Mouse (Mus musculus) adrenal gland, postnatal 10 days (tissue): Measurements from ENCODE around the gene Nlk. TPM values are rescaled to one million over a fixed set of nuclear protein-coding genes. Genes with fewer than 3 reads are reported as not detected.
"Not testable (repeated sequence)": the region's sequence is repeated elsewhere in the genome, so short reads cannot be mapped to it uniquely, and the experiment has no call there.

ENCODE experiments used
- DNase-seq: peaks from one replicate; pipeline ENCODE4 v3.0.0; 2021; ENCODE audit warnings: mixed read lengths
- total RNA-seq, 2 experiments: library from RNA; stranded (reverse); gene quantifications; 2 replicates each; pipeline ENCODE4 v1.2.3; 2021

The Nlk gene
- total RNA-seq, 2 experiments from 2014 or later: 29.1 to 33.5 TPM

GRCm38 (mm10) chr11:78690547-78690946, 6.6 kb downstream of the Nlk start:
- no peak for DNase-seq

- no peak for DNase-seq
These were observed 16.1 kb downstream of the Nlk start for GRCm38 (mm10) chr11:78681058-78681457.

- DNase-seq: no peak
These were observed 18.4 kb downstream of the Nlk start for GRCm38 (mm10) chr11:78678761-78679160.

DNA sequence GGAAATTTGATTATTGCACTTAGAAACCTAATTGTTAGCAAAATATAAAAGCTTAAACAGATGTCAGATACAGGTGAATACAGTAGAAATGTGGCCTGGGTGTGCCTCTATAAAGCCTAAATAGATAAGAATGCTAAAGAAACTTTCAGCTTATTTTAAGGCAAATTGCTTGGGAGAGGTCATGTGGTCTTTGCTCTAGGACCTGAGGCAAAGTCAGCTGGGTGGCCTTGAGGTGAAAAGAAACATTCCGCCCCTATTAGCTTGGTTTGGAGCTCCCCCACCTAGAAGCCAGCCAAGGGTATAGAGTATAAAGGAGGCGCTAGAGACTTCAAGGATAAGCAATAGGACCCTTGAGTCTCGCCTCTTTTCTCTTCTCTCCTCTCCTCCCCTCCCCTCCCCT, 28.5 kb downstream of the Nlk start:
- DNase-seq: no peak

- DNase-seq: no peak
These were observed 32.3 kb downstream of the Nlk start for GRCm38 (mm10) chr11:78664853-78665252.

- DNase-seq: peak; percentile 16
These were observed 33.3 kb downstream of the Nlk start for GRCm38 (mm10) chr11:78663916-78664315.

DNA sequence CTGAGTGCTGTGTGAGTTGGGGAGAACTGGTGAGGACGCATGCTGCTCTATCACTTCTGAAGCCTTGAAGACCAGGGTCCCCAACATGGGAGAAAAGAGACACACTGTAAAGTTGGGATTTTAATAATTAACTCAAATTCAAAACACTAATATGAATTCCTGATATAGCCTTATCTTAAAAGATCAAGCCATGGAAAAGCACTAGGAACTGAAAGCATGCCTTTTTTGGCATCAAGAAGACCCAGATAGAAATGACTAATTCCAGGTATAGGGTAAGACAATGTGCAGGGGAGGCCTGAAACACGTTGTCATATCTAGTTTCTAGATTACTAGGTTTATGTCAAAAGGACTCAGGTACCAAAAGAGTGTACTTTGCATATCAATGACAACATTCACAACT, 48.0 kb downstream of the Nlk start:
- DNase-seq: no peak

DNA sequence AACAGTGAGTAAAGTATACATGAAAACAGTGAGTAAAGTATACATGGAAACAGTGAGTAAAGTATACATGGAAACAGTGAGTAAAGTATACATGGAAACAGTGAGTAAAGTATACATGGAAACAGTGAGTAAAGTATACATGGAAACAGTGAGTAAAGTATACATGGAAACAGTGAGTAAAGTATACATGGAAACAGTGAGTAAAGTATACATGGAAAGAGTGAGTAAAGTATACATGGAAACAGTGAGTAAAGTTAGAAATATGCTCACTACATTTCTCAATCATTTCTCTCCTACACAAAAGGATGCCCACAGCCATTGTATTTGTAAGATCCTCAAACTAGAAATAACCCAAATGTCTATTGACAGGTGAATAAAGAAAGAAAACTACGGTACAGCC, 48.8 kb downstream of the Nlk start:
- DNase-seq: not testable (repeated sequence)

- DNase-seq: peak; percentile 30
These were observed 53.4 kb downstream of the Nlk start for GRCm38 (mm10) chr11:78643746-78644145.

GRCm38 (mm10) chr11:78642151-78642550, 55.0 kb downstream of the Nlk start:
- no peak for DNase-seq

GRCm38 (mm10) chr11:78641088-78641487, 56.1 kb downstream of the Nlk start:
- DNase-seq: no peak

- no peak for DNase-seq
These were observed 64.4 kb downstream of the Nlk start for GRCm38 (mm10) chr11:78632782-78633181.

GRCm38 (mm10) chr11:78628871-78629270, 68.3 kb downstream of the Nlk start:
- no peak for DNase-seq

DNA sequence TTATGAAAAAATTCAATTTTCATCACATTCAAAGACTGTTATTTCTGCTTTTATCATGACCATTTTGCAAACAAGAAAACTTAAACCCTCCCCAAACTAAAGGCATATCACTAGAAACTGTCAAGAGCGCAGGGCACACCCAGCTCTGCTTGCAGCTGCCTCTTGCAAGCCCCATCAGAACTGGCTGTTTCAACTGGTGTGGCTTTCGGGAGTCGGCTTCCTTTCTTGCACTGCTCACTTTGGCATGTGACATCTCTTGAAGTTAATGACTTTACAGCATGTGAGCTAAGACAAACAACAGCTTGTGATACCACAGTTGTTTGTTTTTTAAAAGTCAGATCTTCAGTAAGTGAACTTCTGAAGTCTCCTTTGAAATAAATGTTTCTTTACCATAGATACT, 72.8 kb downstream of the Nlk start:
- no peak for DNase-seq

GRCm38 (mm10) chr11:78621926-78622325, 75.2 kb downstream of the Nlk start:
- no peak for DNase-seq

GRCm38 (mm10) chr11:78620179-78620578, 77.0 kb downstream of the Nlk start:
- DNase-seq: no peak

GRCm38 (mm10) chr11:78611273-78611672, 85.9 kb downstream of the Nlk start:
- DNase-seq: no peak

- no peak for DNase-seq
These were observed 87.5 kb downstream of the Nlk start for GRCm38 (mm10) chr11:78609657-78610056.

GRCm38 (mm10) chr11:78604826-78605225, 92.3 kb downstream of the Nlk start:
- no peak for DNase-seq

DNA sequence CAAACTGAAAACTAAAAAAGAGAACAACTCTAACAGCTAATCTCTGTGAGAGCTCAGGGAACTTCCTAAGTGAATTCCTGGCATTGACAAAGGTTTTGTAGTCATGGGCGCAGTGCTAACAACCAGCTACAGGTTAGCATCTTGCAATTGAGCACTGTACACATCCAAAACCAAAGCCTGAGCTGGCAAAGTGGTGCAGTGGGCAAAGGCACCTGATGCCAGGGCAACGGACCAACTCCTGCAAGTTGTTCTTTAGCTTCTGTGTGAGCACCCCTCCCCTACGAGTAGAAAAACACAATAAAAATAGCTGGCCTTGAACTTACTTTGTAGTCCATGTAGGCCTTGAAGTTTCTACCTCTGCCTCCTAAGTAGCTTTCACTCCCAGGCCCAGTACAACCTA, 94.4 kb downstream of the Nlk start:
- peak; percentile 27 for DNase-seq

- no peak for DNase-seq
These were observed 96.1 kb downstream of the Nlk start for GRCm38 (mm10) chr11:78600926-78601590.

DNA sequence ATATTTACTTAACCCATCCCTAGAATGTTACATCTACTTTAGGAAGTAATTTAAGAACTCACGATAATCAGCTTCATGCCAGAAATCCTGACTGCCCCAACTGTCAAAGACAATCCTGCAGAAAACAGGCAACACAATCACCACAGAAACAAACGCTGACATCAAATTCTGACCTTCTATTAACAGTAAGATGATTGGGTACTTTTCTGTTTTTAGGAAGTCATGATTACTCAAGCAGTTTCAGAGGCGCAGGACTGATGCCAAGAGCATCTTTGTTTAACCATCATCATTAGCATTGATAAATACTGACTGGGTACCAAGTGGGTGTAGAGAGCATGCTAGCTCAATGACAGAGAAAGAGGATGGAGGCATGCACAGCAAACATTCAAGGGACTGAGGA, 96.7 kb downstream of the Nlk start:
- no peak for DNase-seq

GRCm38 (mm10) chr11:78600051-78600450, 97.1 kb downstream of the Nlk start:
- DNase-seq: no peak

- DNase-seq: no peak
These were observed 98.3 kb downstream of the Nlk start for GRCm38 (mm10) chr11:78598763-78599415.
